Mouse (Mus musculus): ENCODE results near the gene Saa3.

GRCm38 (mm10) chr7:46667256-46667655 lies 48.2 kb downstream of the Saa3 start:
- no peak for TF ChIP-seq POLR2A (IDR thresholded peaks at IDR 0.05; ENCODE audit: low read depth, low read length)
- TF ChIP-seq CTCF (IDR thresholded peaks at IDR 0.05; ENCODE audit: extremely low read depth, insufficient read depth, insufficient read length, insufficient replicate concordance): no peak

Measured in spleen, adult 2 months (tissue).